12 mouse cellular contexts compared by ENCODE assay signal in genomic region chr17:86447101-86447598, GRCm38 (mm10). TPM values are rescaled to one million over a fixed set of nuclear protein-coding genes. Genes with fewer than 3 reads are reported as not detected.
DNase-seq lines count a peak whose midpoint lies in the region; ATAC-seq and TF ChIP-seq lines count a peak whose summit lies in the region.
"Had no signal": no experiment of that assay in that cellular context is flagged by ENCODE, and none has a peak within 500 bp of the region (broad histone marks: within the 10 kb centered on the region; RNA-seq: fewer than 3 reads in every experiment).

No protein-coding gene starts in this region.

- H3K4me1 ChIP-seq in heart, embryonic 12.5 days (replicated peaks) = peaks cover 22% of the 10 kb centered on the region
- H3K4me1 ChIP-seq in bone marrow, adult 2 months (ENCODE audit: control insufficient read depth, insufficient read depth, low read length) = peaks cover 9% of the 10 kb centered on the region
- H3K4me1 ChIP-seq in megakaryocyte, embryonic 14.5 days = peaks cover 51% of the 10 kb centered on the region
- peaks cover 5% of the 10 kb centered on the region; the same call in 1 of the 2 replicates for H3K4me1 ChIP-seq in forebrain, embryonic 14.5 days (ENCODE audit: control insufficient read depth, insufficient read depth, low read length)

- H3K9me3 ChIP-seq in heart, embryonic 12.5 days (replicated peaks) = no peaks in the 10 kb centered on the region
- H3K9me3 ChIP-seq in megakaryocyte, embryonic 14.5 days = peaks cover 14% of the 10 kb centered on the region
- H3K9me3 ChIP-seq in forebrain, embryonic 14.5 days (replicated peaks; ENCODE audit: control insufficient read depth, low read length) = no peaks in the 10 kb centered on the region
- H3K9me3 ChIP-seq: stomach, embryonic 15.5 days had no signal

- no peak overlapping the region for H3K4me3 ChIP-seq in heart, embryonic 12.5 days
- H3K4me3 ChIP-seq in bone marrow, adult 2 months (replicated peaks; ENCODE audit: control insufficient read depth, low read depth, low read length) = no peak overlapping the region
- H3K4me3 ChIP-seq in megakaryocyte, embryonic 14.5 days (replicated peaks) = peak overlapping the region; percentile 74
- H3K4me3 ChIP-seq in forebrain, embryonic 14.5 days (ENCODE audit: low read depth, low read length) = no peak overlapping the region
- H3K4me3 ChIP-seq: stomach, embryonic 15.5 days had no signal

- H3K36me3 ChIP-seq in heart, embryonic 12.5 days = no peaks in the 10 kb centered on the region
- peaks cover 6% of the 10 kb centered on the region for H3K36me3 ChIP-seq in megakaryocyte, embryonic 14.5 days (replicated peaks; ENCODE audit: low read length)
- H3K36me3 ChIP-seq in forebrain, embryonic 14.5 days (ENCODE audit: control insufficient read depth, insufficient read depth, low read length) = no peaks in the 10 kb centered on the region
- H3K36me3 ChIP-seq: stomach, embryonic 15.5 days had no signal

- TF ChIP-seq POLR2A in bone marrow, adult 2 months (IDR thresholded peaks at IDR 0.05; ENCODE audit: borderline replicate concordance, control insufficient read depth, low read depth, low read length) = no peak

- peak; percentile 41 to 63 for DNase-seq in heart, adult 9 months (ENCODE audit: low spot score in 2 of 2)
- DNase-seq in CD4-positive, CD25-positive, alpha-beta regulatory T cell, adult 2 months (ENCODE audit: low read depth, low spot score) = peak; percentile 56
- DNase-seq in c-Kit-positive CD71-positive TER-119-positive erythroid progenitor cells, embryonic 14.5 days (ENCODE audit: low spot score) = no peak
- DNase-seq in forebrain, embryonic 14.5 days (ENCODE audit: low spot score) = no peak
- DNase-seq in left cerebral cortex, adult 18-20 months (ENCODE audit: low spot score in 2 of 2) = no peak
- DNase-seq: cerebellum, adult 9-10 months; layer of hippocampus, adult 9-11 months; liver, postnatal 0 days had no signal

- 77% methylated on average over 4 of the region's 4 CpGs for WGBS in heart, embryonic 12.5 days
- 11% methylated on average over 4 of the region's 4 CpGs for WGBS in bone marrow, adult 2 months
- WGBS in forebrain, embryonic 14.5 days = 87% methylated on average over 4 of the region's 4 CpGs

- no peaks in the 10 kb centered on the region for H3K27me3 ChIP-seq in heart, embryonic 12.5 days (replicated peaks)
- H3K27me3 ChIP-seq in megakaryocyte, embryonic 14.5 days (replicated peaks) = no peaks in the 10 kb centered on the region
- no peaks in the 10 kb centered on the region for H3K27me3 ChIP-seq in forebrain, embryonic 14.5 days (replicated peaks; ENCODE audit: control insufficient read depth, insufficient read depth, low read length)
- H3K27me3 ChIP-seq: stomach, embryonic 15.5 days had no signal

- H3K9ac ChIP-seq in heart, embryonic 12.5 days = no peak overlapping the region
- H3K9ac ChIP-seq in forebrain, embryonic 14.5 days (ENCODE audit: low read length) = no peak overlapping the region
- H3K9ac ChIP-seq: liver, postnatal 0 days; stomach, embryonic 15.5 days had no signal

- no peak overlapping the region for H3K4me2 ChIP-seq in heart, embryonic 12.5 days
- H3K4me2 ChIP-seq in forebrain, embryonic 14.5 days (ENCODE audit: low read length) = no peak overlapping the region
- H3K4me2 ChIP-seq: stomach, embryonic 15.5 days had no signal

- no peak for TF ChIP-seq CTCF in bone marrow, adult 2 months (IDR thresholded peaks at IDR 0.05; ENCODE audit: control insufficient read depth, insufficient read depth, low read length)

- no peak overlapping the region for H3K27ac ChIP-seq in heart, embryonic 12.5 days (ENCODE audit: poor library complexity, severe bottlenecking)
- peak overlapping the region; percentile 81 for H3K27ac ChIP-seq in bone marrow, adult 2 months (ENCODE audit: control insufficient read depth, insufficient read depth, low read depth, low read length, poor library complexity)
- no peak overlapping the region for H3K27ac ChIP-seq in forebrain, embryonic 14.5 days (ENCODE audit: low read depth, low read length)
- H3K27ac ChIP-seq: stomach, embryonic 15.5 days had no signal

- no peak for ATAC-seq in heart, embryonic 12.5 days (ENCODE audit: insufficient number of reproducible peaks, low FRiP score)
- no peak for ATAC-seq in forebrain, embryonic 14.5 days
- ATAC-seq: liver, postnatal 0 days had no signal

RNA-seq across cellular contexts. Expression of gene Gm10309, which starts 57.9 kb away (rescaled TPM):
- 0.38 and 0.40 TPM in 2 replicates for polyA plus RNA-seq in heart, embryonic 12.5 days (2016; fragmentation: Nextera tagmentation; extraction: Ambion mirVana)
- not detected in 2 replicates for polyA plus RNA-seq in bone marrow, adult 2 months (2011; ENCODE audit: insufficient read depth, insufficient read length, low replicate concordance, missing spikeins)
- polyA plus RNA-seq in megakaryocyte, embryonic 14.5 days (2012; ENCODE audit: insufficient read depth, low replicate concordance) = not detected in 2 replicates
- polyA plus RNA-seq in forebrain, embryonic 14.5 days (2014; fragmentation: Nextera tagmentation; extraction: Ambion mirVana) = 0.10 TPM in 1 of 2 replicates, not detected in the other
- not detected for total RNA-seq in left cerebral cortex, adult 18-20 months (2021)

Comparison
In these comparisons a context has a peak if more than half of its experiments do, and no peak if none do; other contexts are left out.
1. DNase-seq: peak in heart, adult 9 months (2 of 2) and CD4-positive, CD25-positive, alpha-beta regulatory T cell, adult 2 months (single experiment); none in c-Kit-positive CD71-positive TER-119-positive erythroid progenitor cells, embryonic 14.5 days (single experiment), forebrain, embryonic 14.5 days (single experiment) and left cerebral cortex, adult 18-20 months (0 of 2).